Mouse (Mus musculus) liver, postnatal 0 days (tissue): Measurements from ENCODE around the gene Dnah9. TPM values are rescaled to one million over a fixed set of nuclear protein-coding genes. Genes with fewer than 3 reads are reported as not detected.

Experiments used
- ATAC-seq: fragments of 200-750 bp; cut with Nextera tagmentation; 2 replicates; pipeline ENCODE4 v1.8.0; 2017; ENCODE audit warnings: mild to moderate bottlenecking, moderate library complexity
- DNase-seq: peaks from one replicate; pipeline ENCODE4 v3.0.0-alpha.2; 2016
- H3K27ac ChIP-seq: fragments of 300-500 bp; sonication (generic); 2 replicates; pipeline ENCODE4 v1.5.1; 2014; ENCODE audit warnings: antibody characterized with exemption, moderate library complexity, mild to moderate bottlenecking, low read depth
- H3K27me3 ChIP-seq: fragments of 300-500 bp; sonication (generic); 2 replicates; pipeline ENCODE4 v1.6.1; 2014; ENCODE audit warnings: low read length, control low read depth, mixed read lengths; ENCODE audit not compliant: insufficient read depth
- H3K36me3 ChIP-seq: fragments of 300-500 bp; sonication (generic); replicated peaks from 2 replicates; pipeline ENCODE4 v1.6.1; 2014; ENCODE audit warnings: mild to moderate bottlenecking, control low read depth, low read length, moderate library complexity, mixed read lengths; ENCODE audit not compliant: insufficient read depth
- H3K4me1 ChIP-seq: fragments of 300-500 bp; sonication (generic); 2 replicates; pipeline ENCODE4 v1.6.1; 2014; ENCODE audit warnings: antibody characterized with exemption, mild to moderate bottlenecking, control low read depth; ENCODE audit not compliant: insufficient read depth
- H3K4me2 ChIP-seq: fragments of 300-500 bp; sonication (generic); 2 replicates; pipeline ENCODE4 v1.6.1; 2014; ENCODE audit warnings: low read depth, mild to moderate bottlenecking, low read length, moderate library complexity, mixed read lengths
- H3K4me3 ChIP-seq: fragments of 300-500 bp; sonication (generic); 2 replicates; pipeline ENCODE4 v1.5.1; 2014; ENCODE audit warnings: low read depth, low read length
- H3K9ac ChIP-seq: fragments of 300-500 bp; sonication (generic); replicated peaks from 2 replicates; pipeline ENCODE4 v1.6.1; 2014; ENCODE audit warnings: mild to moderate bottlenecking, moderate library complexity
- H3K9me3 ChIP-seq: fragments of 300-500 bp; sonication (generic); 2 replicates; pipeline ENCODE4 v1.6.1; 2016; ENCODE audit warnings: mild to moderate bottlenecking, control low read depth, low read length, mixed read lengths
- CTCF ChIP-seq: sonication (generic); IDR thresholded peaks from 2 replicates; pipeline ENCODE4 v1.5.1; 2016; ENCODE audit warnings: antibody characterized with exemption, low read depth
- EP300 ChIP-seq: IDR thresholded peaks from 2 replicates; pipeline ENCODE4 v1.6.1; 2016; ENCODE audit warnings: antibody characterized with exemption, low read depth, mild to moderate bottlenecking
- WGBS: fragments of 180-500 bp; shearing (Covaris S2); extraction: QIAGEN DNeasy Blood & Tissue Kit; methylation state at CpG from one replicate; pipeline ENCODE4 v1.1.7; 2014; ENCODE audit not compliant: insufficient replicate concordance; 5-methylcytosine and 5-hydroxymethylcytosine counted together
- polyA plus RNA-seq: library from polyadenylated mRNA; unstranded; fragments of >200 nt; fragmentation: Nextera tagmentation; extraction: Ambion mirVana; gene quantifications from 2 replicates; pipeline ENCODE4 v1.2.1, GENCODE M21; 2015

Gene Dnah9
- polyA plus RNA-seq: not detected in 2 replicates

DNA sequence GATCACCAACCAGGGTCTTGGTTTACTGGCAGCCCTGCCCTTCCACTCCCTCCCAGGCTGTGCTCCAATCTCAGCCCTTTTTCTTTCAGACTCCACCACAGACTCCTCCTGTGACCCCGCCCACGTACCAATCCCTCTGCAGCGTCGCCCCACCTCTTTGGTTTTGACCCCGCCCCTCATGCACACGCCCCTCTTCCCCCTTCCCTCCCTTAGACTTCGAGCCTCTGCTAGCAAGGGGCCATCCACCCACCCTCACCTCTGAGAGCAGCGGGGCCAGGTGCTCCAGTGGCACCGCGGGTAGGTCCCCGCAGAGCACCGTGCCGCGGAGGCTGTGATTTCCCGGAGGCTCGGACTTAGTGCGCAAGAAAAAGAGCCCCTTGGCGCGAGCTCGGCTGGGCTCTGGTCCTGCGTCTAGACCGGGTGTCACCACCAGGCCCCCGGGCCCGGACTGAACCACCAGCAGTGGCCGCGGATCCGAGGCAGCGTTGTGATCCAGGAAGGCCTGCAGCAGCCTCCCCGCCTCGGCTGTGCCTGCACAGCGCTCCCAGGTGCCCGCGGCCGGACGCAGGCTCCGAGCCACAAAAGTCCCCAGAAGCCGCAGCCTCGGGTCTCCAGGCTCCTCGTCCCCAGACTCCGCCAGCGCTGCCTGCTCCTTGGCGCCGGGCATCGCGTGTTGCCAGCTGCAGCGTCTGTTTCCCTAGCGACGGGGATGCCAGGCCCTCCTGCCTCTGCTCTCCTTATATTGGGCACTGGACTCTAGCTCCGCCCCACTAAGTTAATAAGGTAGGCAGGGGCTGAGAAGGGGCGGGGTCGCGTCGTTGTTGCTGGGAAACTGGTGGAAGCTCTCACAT, at the start of gene Dnah9:
Gene Dnah9, minus strand, starts transcription at position 751 of the 851 bp plus-strand sequence.
- H3K9me3 ChIP-seq: no peaks in the 10 kb centered on the region
- DNase-seq (peak; percentile 47), ATAC-seq (peak; percentile 64; the same call in 1 of the 2 replicates)
- no peak for TF ChIP-seq CTCF
- H3K4me1 ChIP-seq: peaks cover 6% of the 10 kb centered on the region; the same call in 1 of the 2 replicates
- peak within 1 kb of the TSS; percentile 33 for H3K4me3 ChIP-seq
- peak within 1 kb of the TSS; percentile 65 for H3K4me2 ChIP-seq
- H3K36me3 ChIP-seq: no peaks in the 10 kb centered on the region
- 2% methylated on average over 44 of the region's 53 CpGs for WGBS
- no peak within 1 kb of the TSS for H3K9ac ChIP-seq
- H3K27ac ChIP-seq: no peak within 1 kb of the TSS
- peaks cover 20% of the 10 kb centered on the region; the same call in 1 of the 2 replicates for H3K27me3 ChIP-seq

DNA sequence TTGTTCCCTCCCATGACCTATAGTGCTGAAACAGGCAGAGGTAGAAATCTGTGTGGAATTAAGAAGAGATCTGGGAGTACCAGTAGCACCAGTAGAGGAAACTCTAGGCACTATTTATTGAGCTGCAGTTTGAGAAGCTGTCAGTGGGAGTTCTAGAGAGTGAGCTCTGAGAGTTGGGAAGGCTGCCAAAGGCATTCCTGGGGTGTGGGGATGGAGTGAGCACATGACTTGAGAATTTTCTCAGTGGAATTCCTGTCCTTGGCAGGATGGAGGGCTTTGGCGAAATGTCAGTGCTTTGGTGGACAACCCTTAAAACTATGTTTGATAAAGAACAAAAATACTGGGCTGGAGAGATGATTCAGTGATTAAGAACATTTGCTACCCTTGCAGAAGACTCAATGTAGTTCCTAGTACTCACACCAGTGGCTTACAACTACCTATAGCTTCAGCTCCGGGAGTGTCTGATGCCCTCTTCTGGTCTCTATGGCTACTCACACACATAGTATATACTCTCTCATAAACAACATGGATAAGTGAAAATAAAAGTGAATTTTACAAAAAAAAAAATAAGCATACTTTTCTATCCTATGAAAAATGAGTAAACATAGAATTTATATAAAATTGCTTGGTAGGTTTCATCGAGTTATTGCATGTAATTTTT, 20.4 kb upstream of the Dnah9 start:
- no peak overlapping the region for H3K4me3 ChIP-seq
- H3K9me3 ChIP-seq: no peaks in the 10 kb centered on the region
- H3K27me3 ChIP-seq: no peaks in the 10 kb centered on the region
- peak; percentile 13 for DNase-seq
- no peak overlapping the region for H3K9ac ChIP-seq
- no peaks in the 10 kb centered on the region for H3K36me3 ChIP-seq
- 74% methylated on average over 3 of the region's 3 CpGs for WGBS
- no peak overlapping the region for H3K27ac ChIP-seq
- ATAC-seq: no peak
- TF ChIP-seq CTCF: no peak
- no peak for TF ChIP-seq EP300
- no peaks in the 10 kb centered on the region for H3K4me1 ChIP-seq
- no peak overlapping the region for H3K4me2 ChIP-seq

DNA sequence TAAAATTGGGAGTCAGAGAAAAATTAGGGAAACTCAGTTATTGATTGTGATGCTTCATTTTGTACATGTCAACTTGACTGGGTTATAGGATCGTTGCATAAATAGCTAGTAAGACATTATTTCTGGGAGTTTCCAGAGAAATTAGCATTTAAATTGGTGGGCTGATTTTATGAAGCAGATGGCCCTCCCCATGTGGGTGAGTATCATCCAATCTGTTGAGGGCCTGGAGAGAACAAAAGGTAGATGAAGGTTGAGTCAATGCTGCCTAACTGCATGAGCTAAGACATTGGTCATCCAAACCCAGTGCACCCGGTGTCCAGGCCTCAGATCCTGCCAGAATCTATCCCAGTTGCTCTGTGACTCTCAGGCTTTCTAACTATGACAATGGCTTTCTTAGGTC, 19.8 kb upstream of the Dnah9 start:
- H3K4me1 ChIP-seq: no peaks in the 10 kb centered on the region
- no peaks in the 10 kb centered on the region for H3K27me3 ChIP-seq
- ATAC-seq (no peak), DNase-seq (no peak)
- no peak overlapping the region for H3K27ac ChIP-seq
- H3K9me3 ChIP-seq: no peaks in the 10 kb centered on the region
- H3K9ac ChIP-seq: no peak overlapping the region
- H3K36me3 ChIP-seq: no peaks in the 10 kb centered on the region
- no peak for TF ChIP-seq EP300
- no peak for TF ChIP-seq CTCF
- no peak overlapping the region for H3K4me3 ChIP-seq
- H3K4me2 ChIP-seq: no peak overlapping the region
- 65% methylated on average over 2 of the region's 2 CpGs for WGBS

GRCm38 (mm10) chr11:66177781-66178180, 9.4 kb upstream of the Dnah9 start:
- no peak overlapping the region for H3K4me2 ChIP-seq
- H3K4me1 ChIP-seq: no peaks in the 10 kb centered on the region
- no peak for TF ChIP-seq EP300
- TF ChIP-seq CTCF: no peak
- H3K9me3 ChIP-seq: no peaks in the 10 kb centered on the region; the same call in 1 of the 2 replicates
- H3K27me3 ChIP-seq: no peaks in the 10 kb centered on the region
- 63% methylated on average over 2 of the region's 2 CpGs for WGBS
- DNase-seq (no peak), ATAC-seq (no peak)
- H3K27ac ChIP-seq: no peak overlapping the region
- H3K4me3 ChIP-seq: no peak overlapping the region
- H3K9ac ChIP-seq: no peak overlapping the region
- no peaks in the 10 kb centered on the region for H3K36me3 ChIP-seq

DNA sequence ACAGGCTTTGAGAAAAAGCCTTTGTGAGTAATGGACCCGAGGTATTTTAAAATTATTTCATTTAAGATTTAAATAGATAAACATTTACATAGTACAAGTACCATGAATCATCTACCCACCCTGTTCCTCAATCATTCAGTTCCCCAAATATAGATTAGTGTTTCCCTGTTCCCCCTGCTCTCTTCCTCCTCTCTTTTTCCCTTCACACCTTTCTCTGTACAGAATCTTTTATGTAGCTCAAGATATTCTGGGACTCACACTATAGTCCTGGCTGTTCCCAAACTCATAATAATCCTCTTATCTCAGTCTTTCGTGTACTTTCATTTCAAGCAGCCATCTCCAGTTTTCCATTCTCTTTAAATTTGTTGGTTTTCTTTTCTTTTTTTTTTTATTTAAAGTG, 4.3 kb downstream of the Dnah9 start:
- no peaks in the 10 kb centered on the region for H3K36me3 ChIP-seq
- no peaks in the 10 kb centered on the region for H3K9me3 ChIP-seq
- no peak overlapping the region for H3K4me3 ChIP-seq
- peaks cover 6% of the 10 kb centered on the region; the same call in 1 of the 2 replicates for H3K4me1 ChIP-seq
- ATAC-seq (no peak), DNase-seq (no peak)
- WGBS: 53% methylated on average over 2 of the region's 2 CpGs
- no peak overlapping the region for H3K4me2 ChIP-seq
- TF ChIP-seq CTCF (no peak), EP300 (no peak)
- peaks cover 18% of the 10 kb centered on the region; the same call in 1 of the 2 replicates for H3K27me3 ChIP-seq
- H3K27ac ChIP-seq: no peak overlapping the region
- no peak overlapping the region for H3K9ac ChIP-seq

DNA sequence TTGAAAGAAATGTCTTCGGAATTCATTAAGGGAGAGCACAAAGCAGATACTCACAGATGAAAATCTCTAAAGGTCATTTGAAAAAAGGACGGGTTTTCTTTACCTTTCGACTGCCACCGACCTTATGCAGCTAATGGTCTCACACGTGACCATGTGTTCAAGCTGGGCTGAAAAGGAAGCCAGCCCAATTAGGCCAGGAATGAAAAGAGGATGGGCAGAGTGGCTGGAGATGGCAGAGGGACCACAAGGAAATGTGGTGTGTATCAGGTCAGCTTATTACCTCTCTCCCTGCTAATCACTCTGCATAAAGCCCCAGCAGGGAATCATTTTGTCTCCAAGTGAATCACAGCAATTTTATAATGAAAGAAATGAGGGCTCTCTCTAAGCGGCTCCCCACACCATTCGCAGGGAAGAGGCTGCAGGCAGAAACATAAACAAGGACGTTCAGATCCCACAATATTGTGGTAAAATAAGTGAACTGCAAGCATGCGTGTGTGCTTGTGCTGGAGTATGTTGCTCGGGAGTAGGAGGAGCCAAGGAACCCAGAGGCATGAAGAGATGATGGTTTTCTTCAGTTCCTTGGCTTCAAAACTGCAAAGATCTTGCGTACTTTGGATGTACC, 27.6 kb downstream of the Dnah9 start:
- no peak overlapping the region for H3K4me3 ChIP-seq
- H3K9ac ChIP-seq: no peak overlapping the region
- no peak for ATAC-seq
- no peaks in the 10 kb centered on the region for H3K27me3 ChIP-seq
- WGBS: 65% methylated on average over 11 of the region's 11 CpGs
- H3K9me3 ChIP-seq: no peaks in the 10 kb centered on the region
- no peak for TF ChIP-seq CTCF
- no peak for TF ChIP-seq EP300
- no peak for DNase-seq
- H3K36me3 ChIP-seq: no peaks in the 10 kb centered on the region
- no peak overlapping the region for H3K27ac ChIP-seq
- H3K4me2 ChIP-seq: no peak overlapping the region
- no peaks in the 10 kb centered on the region for H3K4me1 ChIP-seq
